Mouse (Mus musculus) urinary bladder, postnatal 10 days (tissue): ENCODE data around the gene Maml3.
A peak's percentile ranks its signal among the peaks of the same experiment; 100 is the strongest.

Experiments
- DNase-seq: peaks from one replicate; pipeline ENCODE4 v3.0.0; 2022; ENCODE audit warnings: low spot score

Gene Maml3

GRCm38 (mm10) chr3:52104636-52105151 lies at the start of gene Maml3:
Gene Maml3, minus strand, starts transcription at chr3:52105076.
- peak; percentile 75 for DNase-seq

GRCm38 (mm10) chr3:52151155-52151554 lies 46.3 kb upstream of the Maml3 start:
- DNase-seq, result no peak

- DNase-seq, result no peak
These were observed 43.4 kb upstream of the Maml3 start for GRCm38 (mm10) chr3:52148301-52148700.

- DNase-seq, result no peak
These were observed 40.0 kb upstream of the Maml3 start for GRCm38 (mm10) chr3:52144776-52145460.

DNA sequence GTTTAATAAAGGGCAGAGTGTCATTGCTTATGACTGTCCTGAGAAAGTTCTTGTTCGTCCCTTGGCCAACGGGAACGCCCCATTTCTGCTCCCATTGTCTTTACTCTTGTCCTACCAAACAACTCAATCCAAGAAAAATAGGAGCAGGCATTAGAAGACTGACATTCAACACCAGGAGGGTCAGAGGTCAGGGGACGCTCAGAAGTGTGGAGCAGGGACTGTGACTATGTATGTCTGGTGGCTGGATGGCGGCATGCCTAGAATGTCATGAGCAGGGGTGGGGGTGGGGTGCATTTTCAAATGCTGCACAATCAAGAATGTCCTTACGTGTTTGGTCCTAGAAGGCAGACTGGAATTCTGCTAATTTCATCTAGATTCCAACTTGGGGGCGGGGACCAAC lies 38.1 kb upstream of the Maml3 start:
- DNase-seq, result no peak

DNA sequence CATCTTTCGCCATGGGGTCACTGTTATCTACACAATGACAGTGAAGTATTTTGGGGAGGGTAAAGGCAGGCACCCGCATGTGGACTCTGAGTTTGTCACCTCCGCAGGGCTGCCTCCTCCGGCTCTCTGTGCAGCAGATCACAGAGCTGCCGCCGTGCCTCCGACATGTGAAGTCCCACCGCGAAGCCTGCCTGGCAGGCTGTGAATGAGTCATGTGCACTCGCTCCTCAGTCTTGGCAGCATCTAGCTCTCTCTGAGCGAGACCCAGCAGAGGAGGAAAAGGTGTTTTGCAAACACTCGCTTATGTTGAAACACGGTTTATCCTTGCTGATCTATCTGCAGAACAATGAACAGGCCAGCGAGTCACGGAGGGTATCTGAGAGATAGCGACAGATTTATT lies 35.3 kb upstream of the Maml3 start:
- no peak for DNase-seq

DNA sequence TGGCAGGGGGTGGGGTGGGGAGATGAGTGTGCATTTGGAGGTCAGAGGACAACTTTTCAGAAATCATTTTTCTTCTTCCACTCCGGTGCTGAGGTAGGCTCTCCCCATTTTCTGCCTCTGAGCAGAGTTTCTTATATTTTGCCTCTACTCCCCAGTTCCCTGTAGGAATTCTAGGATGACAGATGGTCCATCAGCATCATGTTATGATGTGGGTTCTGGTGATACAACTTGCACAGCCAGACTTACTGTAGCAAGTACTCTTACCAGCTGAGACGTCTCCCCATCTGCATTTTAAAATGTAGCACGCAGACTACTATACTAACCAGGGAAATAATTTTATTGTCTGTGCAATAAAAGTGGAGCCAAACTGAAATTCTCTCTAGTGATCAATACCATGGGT lies 20.5 kb upstream of the Maml3 start:
- no peak for DNase-seq

DNA sequence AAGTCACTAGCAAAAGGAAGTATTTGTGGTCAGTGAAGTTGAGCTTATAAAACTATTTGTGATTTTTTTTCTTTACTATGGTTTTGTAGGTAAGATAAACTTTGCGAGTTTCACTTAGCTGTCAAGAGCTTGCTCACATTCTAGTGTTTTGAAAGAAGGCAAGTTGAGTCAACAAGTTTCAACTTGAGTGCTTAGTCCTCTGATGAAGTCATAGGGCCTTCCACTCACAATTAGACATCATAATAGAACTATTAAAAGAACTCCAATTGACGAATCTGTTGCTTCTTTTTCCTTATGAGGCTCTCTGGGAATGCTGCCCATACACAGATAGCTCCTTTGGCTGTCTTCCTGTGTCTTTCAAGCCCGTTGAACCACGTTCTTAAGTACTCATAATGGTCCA lies 16.0 kb upstream of the Maml3 start:
- no peak for DNase-seq

DNA sequence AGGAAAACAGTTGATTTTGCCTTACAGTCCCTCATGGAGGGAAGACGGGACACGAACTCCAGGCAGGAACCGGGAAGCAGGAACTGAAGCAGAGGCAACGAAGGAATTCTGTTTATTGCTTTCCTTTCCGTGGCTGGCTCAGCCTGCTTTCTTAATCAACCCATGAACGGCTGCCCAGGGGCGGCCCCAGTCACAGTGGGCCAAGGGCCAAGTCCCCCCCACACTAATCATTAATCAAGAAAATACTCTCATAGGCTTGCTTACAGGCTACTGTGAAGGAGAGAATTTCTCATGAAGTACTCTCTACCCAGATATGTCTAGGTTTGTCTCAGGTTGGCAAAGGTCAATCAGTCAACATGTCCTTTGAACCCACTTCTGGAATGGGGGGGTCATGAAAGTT lies 14.3 kb upstream of the Maml3 start:
- no peak for DNase-seq

DNA sequence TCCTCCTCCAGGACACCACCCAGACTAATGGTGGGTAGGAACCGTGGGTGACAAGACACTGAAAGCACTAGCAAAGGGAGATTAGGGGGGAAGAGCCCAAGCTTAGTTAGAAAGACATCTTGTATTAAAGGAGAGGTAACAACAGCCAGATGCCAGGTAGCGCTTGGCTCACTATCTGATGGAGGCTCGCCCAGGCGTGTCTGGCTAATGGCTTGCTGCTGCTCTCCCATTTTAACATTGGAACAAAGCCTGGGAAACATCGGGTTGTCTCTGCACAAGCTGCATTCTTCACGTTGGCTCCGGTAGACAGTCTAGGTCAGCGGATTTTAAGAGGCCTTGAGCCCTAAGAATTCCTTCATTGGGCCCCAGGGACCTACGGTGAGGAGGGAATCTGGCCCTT lies 10.5 kb upstream of the Maml3 start:
- DNase-seq, result no peak

- no peak for DNase-seq
These were observed 3.2 kb upstream of the Maml3 start for GRCm38 (mm10) chr3:52108027-52108426.

DNA sequence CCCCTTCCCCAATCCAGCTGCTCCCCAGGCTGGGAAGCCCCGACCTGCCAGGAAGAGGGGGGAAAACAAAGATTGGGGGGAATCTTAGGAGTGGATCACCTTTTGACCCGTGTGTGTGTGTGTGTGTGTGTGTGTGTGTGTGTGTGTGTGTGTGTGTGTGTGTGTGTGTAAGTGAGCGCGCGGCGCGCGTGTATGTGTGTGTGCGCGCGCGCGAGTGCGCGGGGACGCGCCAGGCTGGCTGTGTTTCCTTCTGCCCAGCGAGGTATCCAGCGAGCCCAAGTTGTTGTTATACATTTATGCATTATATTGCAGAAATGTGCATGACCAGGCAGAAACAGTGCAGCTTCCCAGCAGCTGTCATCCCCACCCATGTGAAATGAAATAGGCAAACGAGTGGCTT lies 280 bp upstream of the Maml3 start:
- no peak for DNase-seq

- DNase-seq, result no peak
These were observed 668 bp downstream of the Maml3 start for GRCm38 (mm10) chr3:52104208-52104607.

DNA sequence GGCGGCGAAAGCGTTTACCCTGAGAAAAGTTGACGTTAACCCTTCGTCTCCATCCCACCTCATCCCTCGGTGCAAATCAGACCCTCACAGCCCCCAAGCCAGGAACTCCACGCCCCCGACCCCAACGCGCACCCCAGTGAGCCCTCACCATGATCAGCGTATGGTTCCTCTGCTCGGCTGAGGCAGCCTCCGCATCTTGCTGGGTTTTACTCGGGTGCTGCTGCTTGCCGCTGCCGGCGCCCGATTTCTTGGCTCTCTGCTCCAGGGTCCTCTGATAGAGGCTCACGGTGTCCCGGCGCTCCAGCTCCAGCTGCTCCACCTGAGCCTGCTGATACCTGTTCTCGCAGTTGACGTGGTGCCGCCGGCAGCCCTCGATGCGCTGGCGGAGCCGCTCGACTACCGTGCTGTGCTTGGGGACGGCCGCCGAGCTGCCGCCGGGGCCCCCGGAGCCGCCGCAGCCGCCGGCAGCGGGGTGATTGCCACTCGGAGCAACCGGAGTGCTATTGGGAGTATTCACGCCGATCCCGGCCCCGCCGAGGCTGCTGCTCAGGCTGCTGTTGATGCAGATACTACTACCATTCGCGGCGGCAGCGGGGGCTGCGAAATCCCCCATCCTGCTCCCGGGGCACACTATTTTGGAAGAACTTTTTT lies 1.2 kb downstream of the Maml3 start:
- no peak for DNase-seq

DNA sequence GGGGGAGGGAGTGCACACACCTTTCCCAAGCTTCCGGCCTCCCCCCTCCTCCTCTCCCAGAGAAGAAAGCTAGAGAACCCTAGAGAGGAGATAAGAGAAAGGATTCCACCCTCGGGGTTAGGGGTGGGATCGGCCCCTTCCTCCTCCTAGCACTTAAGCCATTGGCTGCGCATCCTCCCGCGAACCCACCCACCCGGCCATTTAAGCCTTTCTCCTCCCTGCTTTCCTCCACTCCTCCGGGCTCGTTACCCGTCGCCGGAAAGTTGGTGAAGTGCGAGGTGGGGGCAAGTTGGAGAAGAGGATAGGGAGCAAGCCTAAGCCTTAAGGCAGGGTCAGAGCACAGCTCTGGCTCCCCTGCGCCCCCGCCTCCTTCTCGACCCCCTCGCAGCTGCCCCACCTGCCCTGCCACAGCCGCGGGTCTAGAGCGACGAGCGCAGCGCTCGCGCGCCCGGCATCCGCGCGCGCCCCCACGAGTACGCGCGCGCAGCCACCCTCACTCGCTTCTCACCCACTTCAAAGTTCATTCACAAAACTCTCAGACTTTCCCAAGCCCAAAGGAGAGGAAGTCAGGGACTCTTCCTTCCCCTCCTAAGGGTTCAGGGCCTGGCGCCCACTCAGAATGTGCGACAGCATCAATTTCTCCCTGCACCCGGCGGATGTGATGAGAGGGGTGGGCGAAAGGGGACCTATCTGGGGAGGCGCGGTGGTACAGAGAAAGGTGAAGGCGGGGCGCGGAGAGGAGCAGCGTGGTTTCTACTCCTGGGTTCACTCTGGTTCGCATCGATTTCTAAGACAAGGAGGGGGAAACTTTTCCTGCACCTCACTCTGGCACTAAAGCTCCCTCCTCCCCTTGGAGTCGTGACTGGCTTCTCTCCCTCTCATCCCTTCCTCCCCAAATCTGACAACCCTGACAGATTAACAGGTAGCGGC lies 2.0 kb downstream of the Maml3 start:
- DNase-seq, result no peak

GRCm38 (mm10) chr3:52101977-52102600 lies 2.8 kb downstream of the Maml3 start:
- DNase-seq, result peak; percentile 69

GRCm38 (mm10) chr3:52101401-52101976 lies 3.4 kb downstream of the Maml3 start:
- no peak for DNase-seq

DNA sequence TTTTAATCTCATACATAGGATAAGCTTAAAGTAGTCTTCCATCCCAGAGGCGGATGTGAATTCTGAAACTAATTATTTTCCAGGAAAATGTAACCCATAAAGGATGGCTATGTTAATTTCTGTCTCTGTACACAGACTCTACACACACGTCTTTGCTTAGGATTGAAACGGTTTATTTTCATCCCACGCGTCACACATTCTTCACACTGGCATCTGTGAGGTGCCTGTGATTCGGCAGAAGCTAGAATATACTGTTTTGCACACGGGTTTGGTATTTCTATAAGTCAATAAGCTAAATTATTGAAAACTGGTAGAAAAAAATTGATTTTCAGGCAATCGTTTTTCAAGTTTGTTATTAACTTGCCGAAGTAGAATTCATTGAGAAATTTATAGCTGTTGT lies 4.0 kb downstream of the Maml3 start:
- no peak for DNase-seq

DNA sequence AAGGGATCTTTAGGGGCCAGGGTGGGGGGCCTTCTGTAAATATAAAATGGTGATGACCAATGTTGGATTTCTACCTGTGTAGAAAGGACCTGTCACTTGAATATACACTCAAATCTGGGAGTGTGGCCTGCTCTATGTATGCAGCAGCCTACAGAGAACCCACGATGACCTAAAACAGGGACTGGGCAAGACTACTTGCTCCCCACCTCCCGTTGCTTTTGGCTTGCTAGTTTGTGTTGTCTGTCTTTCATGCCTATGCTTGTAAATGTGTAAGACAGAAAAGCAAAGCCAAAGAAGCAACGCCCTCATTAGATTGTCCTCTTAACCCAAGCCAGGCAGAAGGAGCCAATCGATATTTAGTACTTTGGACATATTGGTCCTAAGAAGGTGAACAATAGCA lies 4.6 kb downstream of the Maml3 start:
- no peak for DNase-seq

DNA sequence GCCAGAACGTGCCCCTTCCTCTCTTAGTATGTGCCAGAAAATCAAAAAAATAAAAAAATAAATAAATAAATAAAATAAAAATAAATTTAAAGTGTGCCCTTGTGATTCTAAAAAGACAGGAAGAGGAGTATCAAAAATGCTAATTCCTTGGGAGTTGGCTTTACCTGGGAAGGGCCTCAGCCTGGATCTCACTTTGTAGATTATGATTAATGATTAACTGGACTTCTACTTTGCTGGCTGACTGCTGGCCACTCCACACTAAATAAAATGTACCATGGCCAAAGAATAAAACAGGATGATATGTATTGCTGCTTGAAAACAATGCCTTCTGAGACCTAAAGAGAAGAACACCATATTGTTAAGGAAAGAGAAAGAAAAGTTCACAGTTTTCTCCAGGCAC lies 5.6 kb downstream of the Maml3 start:
- DNase-seq, result no peak

GRCm38 (mm10) chr3:52091261-52091797 lies 13.5 kb downstream of the Maml3 start:
- DNase-seq, result no peak
